Mouse (Mus musculus): Measurements from ENCODE around the gene Mccc1. TPM values are rescaled to one million over a fixed set of nuclear protein-coding genes. Genes with fewer than 3 reads are reported as not detected.

Mccc1 gene
- polyA plus RNA-seq, 3 experiments from 2014 or later: 12.7 to 30.6 (median 25.1) TPM

DNA sequence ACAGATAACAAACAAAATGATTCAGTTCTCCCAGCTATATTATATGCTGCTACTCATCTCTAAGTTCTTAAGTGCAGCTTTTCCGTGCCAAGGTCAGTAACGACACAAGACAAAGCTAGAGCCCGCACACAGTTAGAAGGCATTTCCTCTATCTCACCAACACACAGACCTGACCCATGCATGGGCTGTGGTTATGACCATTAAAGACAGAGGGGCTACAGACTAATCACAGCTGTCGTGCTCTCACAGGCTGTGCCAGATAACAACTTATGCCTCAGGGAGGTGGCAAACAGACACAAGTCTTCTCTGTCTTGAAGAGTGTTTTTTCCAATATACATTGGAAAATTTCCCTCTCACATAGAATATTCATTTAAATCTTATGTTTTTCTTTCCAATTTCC, 35.5 kb downstream of the Mccc1 start:
- no peak for ATAC-seq

DNA sequence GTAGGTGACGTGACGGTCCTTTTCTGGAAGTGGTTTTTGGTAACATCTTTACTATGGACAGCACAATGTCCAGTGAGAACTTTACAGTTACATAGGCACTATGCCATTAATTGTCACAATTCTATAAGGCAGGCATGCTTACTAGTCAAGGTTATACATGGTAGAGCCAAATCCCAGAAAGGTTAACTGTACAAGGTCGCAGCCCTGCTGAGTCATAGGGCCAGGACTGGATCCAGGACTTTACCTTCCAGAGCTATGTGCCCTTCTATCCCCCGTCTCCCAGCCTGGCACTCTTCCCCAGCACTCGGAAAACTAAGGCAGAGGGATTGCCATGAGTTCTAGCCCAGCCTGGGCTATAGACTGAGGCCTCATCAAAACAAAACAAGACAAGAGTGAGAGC, 36.6 kb downstream of the Mccc1 start:
- ATAC-seq: no peak

DNA sequence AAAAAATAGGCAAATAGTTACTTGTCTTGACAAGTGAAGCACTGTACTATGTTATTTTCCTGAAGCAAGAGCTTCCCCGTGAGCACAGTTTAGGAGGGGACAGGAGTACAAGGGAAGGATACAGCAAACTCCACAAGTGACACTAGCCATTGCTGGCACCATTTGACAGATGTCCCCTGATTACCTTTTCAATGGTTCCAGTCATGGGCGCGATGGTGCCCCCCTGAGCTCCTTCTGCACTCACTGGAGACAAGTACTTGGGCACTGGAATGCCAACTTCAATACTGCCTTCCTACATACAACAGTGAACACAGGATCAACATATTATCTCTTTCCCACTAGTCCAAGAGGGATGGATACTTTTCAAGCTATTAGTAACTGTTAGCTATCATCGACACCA, 37.1 kb downstream of the Mccc1 start:
- no peak for ATAC-seq

DNA sequence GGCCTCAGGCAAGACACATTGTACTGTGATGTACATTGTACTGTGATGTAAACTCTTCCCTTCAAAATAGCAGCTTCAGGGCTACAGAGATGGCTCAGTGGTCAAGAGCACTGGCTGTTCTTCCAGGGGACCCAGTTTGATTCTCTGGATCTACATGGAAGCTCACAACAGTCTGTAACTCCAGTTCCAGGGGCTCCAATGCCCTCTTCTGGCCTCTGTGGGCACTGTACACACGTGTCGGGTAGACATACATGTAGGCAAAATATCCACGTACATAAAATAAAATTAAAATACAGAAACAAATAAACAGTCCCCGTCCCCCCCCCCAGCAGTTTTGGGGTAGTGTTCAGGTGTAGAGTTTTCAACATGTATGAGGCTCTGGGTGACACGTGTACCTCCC, 37.5 kb downstream of the Mccc1 start:
- no peak for ATAC-seq

DNA sequence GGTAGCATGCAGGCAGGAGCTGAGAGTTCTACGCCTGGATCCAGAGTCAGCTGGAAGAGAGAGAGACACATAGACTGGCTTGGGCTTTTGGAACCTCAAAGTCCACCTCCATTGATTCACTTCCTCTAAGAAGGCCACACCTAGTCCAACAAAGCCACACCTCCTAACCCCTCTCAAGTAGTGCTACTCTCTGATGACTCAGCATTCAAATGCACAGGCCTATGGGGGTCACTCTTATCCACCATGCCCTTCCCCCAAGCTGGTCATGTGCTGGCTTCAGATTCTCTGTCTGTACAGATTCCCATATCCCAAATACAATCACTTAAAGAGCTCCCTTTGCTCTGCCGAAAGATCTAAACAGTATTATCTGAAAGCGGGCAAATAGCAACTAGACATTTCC, 43.2 kb downstream of the Mccc1 start:
- no peak for ATAC-seq

DNA sequence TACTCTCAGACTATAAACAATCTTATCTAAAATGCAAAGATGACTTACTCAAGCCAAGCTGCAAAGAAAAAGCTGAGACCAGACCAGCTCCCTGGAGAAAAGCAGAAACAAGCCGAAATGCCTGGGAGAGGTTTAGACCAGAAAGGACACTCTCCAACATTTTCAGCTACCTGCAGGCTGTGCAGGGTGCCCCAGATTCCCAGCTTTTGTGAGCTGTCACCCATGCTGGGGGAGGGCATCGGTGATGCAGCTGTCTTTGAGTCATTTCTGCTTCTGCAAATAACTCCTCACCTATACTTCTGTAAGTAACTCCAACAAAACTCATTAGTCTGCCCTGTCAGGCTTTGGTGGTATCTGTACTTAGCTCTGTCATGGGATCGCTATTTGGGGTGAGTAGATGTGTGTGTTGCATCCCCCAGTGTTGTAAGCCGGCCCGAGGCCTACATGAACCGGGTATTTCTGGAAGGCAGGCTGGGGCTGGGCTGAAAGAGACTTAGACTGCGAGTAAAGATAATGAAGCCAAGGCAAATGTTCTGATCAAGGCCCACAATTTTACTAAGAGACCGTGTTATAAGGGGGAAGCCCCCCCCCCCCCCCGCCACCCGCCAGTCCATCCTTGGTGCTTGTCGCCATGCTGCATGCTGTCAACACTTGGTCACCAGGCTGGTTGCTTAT, 45.4 kb downstream of the Mccc1 start:
- ATAC-seq: no peak

DNA sequence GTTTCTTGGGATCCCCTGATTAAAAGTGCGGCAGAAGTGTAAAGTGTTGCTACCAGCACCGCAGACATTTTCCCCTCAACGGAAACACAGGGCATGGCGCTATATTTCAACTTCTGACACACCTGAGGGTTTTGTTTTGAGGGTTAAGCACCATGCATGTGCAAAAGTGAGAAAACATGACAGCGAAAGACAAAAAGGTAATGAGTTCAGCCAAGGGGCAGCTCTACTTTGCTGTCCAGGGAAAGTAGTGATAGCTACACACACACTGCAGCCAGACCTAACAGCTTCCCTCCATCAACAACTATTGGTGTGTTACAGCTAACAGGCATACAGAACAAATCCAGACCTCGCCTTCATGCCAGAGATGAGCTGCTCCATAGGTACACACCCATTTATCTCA, 46.7 kb downstream of the Mccc1 start:
- ATAC-seq: no peak

DNA sequence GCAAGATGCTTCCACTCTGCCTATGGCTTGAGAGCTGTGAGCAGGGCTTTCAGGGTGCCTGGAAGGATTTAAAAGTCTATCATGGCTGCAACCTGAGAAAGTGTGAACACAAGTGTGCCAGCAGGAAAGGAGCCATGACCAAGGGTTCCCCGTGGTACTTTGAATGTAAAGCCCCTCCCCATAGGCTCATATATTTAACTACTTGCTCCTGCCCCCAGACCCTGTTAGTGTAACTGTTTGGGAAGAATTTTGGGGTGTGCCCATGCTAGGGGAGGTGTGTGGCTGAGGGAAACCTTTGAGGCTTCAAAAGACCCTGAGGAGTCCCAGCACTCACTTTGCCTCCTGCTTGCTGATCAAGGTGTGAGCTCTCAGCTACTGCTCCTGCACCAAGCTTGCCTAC, 47.3 kb downstream of the Mccc1 start:
- no peak for ATAC-seq

DNA sequence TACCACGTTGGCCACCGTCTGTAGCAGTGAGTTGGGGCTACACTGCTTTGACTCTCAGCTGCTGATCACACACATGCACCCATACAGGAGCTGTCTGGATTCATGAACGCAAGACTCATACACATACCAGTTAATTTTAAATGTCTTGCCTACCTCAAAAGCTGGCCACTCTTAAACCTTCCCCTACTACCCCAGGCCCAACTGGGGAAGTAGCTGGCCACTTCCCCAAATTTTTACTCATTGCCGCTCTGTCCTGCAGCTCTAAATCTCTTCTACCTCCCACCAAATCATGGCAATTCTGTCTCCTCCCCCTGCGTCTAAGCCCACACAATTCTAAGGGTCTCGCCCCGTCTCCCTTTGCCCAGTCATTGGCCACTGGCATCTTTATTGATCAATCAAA, 52.3 kb downstream of the Mccc1 start:
- no peak for ATAC-seq

DNA sequence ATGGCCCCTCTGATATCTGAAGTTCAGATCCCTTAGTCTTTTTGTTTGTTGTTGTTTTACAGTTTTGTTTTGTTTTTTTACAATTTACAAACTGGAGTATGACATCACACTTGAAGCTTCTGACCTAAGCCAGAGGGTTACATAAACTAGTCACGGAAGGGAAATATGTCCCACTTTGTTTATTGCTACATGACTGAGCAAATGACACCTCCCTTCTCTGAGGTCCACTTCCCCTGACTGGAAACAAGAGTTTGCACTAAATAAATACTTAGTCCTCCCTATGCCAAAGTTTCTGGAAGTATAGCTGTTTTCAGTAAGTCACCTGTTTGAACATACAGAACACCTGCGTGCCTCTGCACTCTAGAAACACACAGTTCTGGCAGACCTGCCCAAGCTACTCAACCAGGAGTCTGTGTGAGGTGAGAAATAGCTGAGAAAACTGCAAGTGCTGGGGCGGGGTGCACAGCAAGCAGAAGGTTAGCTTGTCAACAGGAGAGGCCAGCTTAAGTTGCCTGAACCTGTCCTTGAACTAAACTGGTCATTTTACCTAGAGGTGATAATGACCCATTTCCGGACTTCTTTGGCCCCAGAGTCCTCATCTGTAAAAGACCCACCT, 59.9 kb downstream of the Mccc1 start:
- ATAC-seq: no peak

DNA sequence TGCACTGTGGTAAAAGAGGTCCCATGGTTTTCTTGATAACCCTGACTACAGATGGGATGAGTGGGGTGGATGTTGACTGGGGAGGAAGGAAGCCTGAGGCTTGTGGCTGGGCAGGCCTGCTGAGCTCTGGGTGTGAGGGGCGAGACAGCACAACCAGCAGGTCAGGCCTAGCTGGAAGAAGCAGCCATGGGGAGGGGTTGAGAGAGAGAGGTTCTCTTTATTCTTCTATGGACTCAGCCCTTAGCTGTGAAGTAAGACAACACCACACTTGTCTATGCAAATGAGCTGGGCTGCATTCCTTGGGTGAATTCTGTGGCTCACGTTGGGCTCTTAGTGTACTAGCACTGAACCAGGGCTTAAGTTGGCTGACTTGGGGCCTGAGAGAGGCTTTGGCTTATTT, 60.4 kb downstream of the Mccc1 start:
- no peak for ATAC-seq

DNA sequence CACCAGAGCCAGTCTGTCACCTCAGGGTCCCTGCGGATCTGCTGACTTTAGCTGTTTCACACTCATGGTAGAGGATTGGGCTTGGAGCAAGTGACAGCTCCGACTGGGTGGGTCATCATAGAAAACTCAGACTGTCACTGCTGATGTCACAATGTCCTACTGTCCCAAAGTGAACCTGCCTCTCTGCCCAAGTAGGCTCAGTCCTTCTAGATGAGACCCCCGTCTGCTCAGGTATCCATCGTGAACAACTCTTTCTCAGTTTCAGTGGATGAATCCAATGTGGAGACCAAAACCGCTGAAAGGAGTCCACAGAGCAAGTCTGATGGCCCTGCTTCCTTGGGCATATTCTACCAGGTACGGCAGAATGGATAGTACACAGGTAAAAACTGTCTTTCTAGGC, 63.1 kb downstream of the Mccc1 start, which contains the start of gene Dcun1d1:
TSS of gene Dcun1d1 (minus strand) at position 101 of the 400 bp plus-strand sequence.
- no peak for ATAC-seq

DNA sequence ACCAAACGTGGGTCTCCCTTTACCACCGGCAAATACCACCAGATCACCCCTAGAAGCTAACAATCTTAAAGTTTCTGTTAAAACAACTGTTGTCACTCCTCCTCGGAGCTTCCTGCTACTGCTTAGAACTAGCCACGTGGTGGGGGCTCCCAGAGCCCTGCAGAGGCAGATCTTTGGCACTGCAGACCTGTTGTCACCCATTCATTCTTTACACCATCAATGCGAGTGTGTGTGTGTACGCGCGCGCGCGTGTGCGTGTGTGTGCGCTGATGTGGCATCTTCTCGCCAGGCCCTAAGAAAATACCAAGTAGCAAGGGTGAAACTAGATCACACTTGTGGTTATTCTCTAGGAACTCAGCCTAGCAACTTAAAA, 67.1 kb downstream of the Mccc1 start:
- ATAC-seq: peak; percentile 55

DNA sequence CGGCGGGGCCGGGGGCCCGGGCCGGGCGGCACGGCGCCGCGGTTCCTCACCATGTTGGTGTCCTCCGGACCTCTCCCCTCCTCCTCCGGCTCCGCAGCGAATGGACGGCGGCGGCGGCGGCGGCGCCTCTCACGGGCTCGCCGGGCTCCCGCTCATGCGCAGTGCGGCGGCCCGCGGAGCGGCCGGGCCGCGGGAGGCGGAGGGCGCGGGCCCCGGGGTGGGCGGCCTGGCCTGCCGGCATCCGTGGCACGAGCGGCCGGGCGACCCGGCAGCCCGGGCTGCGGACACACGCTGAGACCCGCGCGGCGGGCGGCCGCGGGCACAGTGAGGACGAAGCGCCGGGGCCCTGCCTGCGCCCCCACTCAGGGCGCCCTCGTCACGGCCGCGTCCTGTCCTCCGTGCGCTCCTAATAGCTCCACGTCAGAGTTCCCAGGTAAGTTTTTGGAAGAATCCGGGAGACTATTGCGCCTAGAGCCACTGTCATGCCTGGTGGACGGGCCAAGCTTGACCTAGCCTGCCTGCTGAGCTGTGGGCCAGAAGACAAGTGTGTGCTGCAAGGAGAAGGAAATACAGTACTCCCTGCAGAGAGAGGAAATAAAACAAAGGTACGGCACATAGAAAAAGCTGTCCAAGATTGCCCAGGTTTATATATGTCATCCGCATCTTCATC, 67.6 kb downstream of the Mccc1 start:
- ATAC-seq: peak; percentile 69

DNA sequence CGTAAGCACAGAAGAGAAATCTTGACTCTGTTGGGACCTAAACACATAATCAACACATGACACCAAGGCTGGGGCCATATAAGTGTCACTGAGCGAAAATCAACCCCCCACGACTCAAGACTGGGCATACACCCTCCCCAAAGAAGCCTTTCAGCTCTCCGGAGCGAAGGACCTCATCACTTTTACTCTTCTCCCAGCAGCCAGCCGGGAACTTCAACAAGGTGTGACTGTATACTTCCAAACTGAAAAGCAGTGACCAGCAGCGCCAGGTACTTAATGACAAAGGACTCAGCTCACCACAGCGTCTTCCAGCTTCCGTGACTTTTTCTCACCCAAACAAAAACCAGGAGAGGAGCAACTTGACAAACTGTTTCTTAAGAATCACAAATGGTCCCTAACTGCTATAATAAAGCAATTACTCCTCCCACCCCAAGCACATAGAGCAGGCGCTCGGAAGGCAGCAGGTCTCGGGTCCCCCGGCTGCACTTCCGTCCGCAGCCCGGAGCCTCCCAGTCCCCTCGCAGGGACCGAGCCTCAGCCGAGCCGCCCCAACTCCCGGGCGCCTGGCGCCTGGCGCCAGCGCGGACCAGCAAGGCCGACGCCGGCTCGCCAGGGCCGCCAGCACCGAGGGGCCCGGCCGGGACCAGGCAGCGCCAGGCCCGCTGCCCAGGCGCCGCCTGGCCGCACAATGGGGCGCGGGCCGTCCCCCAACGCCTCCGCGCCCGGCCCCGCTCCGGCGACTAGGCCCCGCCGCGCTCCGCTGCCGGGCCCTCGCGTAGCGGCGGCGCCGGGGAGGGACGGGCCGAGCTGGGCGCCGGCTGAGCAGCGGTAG, 68.4 kb downstream of the Mccc1 start:
- peak; percentile 60 for ATAC-seq

DNA sequence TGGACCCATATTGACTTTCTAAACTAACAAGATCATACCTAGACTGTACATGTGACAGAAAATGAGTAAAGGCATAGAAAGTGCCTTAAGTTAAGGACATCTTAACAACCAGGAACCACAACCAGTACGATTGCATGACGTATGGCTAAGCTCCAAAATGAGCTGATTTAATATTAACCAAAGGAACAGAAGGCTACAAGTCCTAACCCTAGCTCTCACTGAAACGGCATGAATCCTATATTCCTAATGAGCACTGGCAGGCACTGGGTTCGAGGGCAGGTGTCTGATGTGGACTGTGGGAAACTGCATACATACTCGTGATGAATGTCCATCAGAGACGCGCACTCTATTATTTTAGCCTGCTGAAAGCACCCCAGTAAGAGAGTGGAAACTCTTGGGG, 69.1 kb downstream of the Mccc1 start:
- ATAC-seq: no peak

DNA sequence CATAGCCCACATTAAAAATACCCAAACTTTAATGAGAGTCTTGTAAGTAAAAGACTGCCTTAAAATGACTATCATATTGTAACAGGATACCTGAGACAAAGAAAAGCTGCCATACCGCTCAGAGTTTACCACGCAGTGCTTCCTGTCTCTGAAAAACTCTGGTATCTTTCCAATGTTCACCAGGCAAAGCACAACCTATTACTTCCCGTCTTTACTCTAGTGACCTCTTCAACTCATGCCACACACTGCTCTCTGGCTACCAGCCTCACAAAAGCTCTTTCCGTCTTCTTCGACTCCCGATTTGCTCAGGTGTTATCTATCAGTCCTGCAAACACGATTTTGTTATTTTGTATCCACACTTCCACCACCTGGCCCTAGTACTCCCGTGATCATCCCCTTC, 70.6 kb downstream of the Mccc1 start:
- peak; percentile 34 for ATAC-seq

DNA sequence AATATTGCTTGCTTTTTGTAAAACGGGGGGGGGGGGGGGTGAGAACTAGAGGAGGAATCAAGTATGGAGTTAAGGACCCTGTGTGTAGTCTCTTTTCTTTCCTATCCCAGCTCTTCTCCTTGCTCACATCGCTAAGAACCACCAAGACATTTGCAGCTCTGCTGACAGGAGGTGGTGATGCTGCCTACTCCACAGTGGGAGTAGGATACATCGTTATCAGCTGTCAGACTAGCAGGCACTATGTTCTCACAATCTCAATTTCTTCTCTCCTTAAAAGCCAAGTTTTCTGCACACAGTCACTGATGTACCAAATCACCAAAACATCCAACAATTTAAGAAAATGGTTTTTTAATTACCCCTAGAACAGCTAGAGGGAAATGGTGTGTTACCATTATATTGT, 71.1 kb downstream of the Mccc1 start:
- ATAC-seq: no peak

DNA sequence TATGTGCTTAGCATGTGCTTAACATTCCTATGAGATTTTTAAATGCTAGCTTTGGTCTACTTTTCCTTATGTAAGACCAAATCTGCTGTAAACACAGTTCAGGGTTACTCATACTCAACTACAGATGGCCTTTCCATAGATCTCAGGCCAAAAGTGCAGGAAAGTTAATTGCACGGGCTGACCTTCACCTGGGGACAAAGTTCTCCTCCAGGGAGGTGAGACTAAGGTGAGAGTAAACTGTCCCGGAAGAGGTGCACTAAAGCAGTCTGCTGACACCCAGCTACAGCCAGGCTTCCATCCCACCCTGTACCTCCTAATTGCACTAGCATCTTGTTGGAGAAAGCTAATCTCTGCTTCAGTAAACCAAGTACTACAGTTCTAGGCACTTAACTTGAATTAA, 74.6 kb downstream of the Mccc1 start:
- no peak for ATAC-seq

DNA sequence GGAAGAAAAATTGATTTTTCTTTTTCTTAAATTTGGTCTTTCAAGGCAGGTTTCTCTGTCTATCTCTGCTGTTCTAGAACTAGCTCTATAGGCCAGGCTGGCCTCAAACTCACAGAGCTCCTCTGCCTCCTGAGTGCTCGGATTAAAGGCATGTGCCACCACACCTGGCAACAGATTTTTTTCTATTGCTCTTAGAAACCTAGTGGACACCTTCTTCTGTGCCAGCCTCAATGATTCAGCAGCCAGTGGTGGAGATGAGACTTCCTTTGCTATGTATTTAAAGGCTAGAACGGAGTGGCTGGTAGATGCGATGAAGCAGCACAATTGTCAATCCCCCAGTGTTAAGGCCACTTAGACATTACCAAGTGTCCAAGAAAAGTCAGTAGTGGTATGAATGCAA, 76.5 kb downstream of the Mccc1 start:
- ATAC-seq: no peak

DNA sequence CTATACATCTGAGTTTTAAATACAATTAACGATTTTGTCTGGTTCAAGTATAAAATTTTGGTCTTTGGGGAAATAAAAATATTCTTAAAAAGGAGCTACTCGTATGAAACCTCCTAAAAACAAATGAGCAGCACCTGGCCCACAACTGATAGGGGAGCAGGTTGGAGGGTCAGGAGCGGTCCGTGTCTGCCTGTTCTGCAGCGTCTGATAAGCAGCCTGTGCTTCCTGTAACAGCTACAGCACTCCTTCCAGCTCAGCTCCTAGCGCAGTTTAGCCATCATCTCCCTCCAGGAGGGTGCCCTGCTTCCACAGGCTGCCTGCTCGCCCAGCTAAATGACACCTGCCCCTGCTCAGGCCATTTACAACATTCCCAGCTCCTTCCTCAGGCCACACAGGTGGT, 77.0 kb downstream of the Mccc1 start:
- ATAC-seq: no peak

DNA sequence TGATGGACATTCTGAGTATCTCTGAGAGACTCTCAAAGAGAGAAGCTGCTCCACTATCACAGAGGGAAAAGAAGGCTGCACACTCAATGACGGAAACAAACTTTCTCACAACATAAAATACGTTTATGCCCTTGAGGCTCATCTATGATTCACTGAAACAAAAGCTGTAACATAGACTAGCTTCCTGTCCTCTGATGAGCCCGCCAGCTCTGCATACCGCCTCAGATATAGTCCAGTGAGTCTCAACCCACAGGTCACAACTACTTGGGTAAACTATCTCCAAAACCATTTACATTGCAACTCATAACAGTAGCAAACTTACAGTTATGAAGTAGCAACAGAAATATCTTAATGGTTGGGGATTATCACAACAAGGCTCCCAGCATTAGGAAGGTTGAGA, 78.0 kb downstream of the Mccc1 start:
- peak; percentile 57 for ATAC-seq

DNA sequence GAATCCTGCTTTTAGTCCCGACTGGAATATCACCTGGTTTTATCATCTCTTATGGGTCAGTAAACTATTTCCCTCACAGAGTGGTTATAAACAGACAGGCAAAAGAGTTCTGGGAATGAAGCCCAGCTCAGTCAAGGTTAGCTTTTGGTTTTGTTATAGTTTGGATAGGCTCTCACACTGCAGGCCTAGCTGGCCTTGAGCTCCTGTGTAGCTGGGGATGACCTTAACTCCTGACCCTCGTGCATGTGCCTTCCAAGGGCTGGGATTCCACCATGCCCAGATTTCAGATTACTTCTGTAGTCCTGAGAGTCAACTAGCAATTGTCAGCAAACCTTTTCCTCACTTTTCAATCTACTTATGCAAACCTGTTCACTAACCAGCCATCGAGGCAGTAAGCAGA, 82.2 kb downstream of the Mccc1 start:
- no peak for ATAC-seq
